In the genomic region with DNA sequence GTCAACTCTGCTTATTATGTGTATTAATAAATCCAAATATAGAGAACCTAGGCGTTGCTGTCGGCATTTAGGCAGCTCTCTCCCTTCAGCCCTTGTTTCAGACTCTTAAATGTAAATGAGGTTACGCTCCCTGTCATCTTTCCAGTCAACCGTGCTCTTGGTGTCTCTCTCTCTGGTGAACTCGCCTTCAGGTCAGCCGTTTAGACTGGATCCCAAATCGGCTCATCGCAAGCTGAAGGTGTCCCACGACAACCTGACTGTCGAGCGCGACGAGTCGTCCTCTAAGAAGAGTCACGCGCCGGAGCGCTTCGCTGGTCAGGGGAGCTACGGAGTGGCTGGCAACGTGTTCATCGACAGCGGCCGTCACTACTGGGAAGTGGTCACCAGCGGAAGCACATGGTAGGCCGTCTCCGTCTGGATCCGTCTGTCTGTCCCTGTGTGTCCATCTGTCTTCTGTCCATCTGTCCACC, we compare ENCODE assay signal across 8 mouse cellular contexts. TPM values are rescaled to one million over a fixed set of nuclear protein-coding genes. Genes with fewer than 3 reads are reported as not detected.
DNase-seq lines count a peak whose midpoint lies in the region; ATAC-seq and TF ChIP-seq lines count a peak whose summit lies in the region.
"Not testable (repeated sequence)": the region's sequence is repeated elsewhere in the genome, so short reads cannot be mapped to it uniquely, and the experiment has no call there.

No protein-coding gene starts in this region.

- peaks cover 47% of the 10 kb centered on the region for H3K36me3 ChIP-seq in forebrain, embryonic 15.5 days
- peaks cover 51% of the 10 kb centered on the region for H3K36me3 ChIP-seq in liver, embryonic 16.5 days (ENCODE audit: control insufficient read depth, insufficient read depth)
- H3K36me3 ChIP-seq in thymus, adult 2 months (ENCODE audit: control insufficient read depth, insufficient read depth, low read length): peaks cover 12% of the 10 kb centered on the region; the same call in 1 of the 2 replicates

- H3K4me3 ChIP-seq in forebrain, embryonic 15.5 days; thymus, adult 2 months (ENCODE audit: control insufficient read depth, insufficient read depth, low read length): not testable (repeated sequence)
- H3K4me3 ChIP-seq in liver, embryonic 16.5 days (ENCODE audit: low read depth, low read length): 0 out of 2 replicates have a peak overlapping the region, but pooled peaks have one; percentile 27

- H3K27me3 ChIP-seq in forebrain, embryonic 15.5 days; liver, embryonic 16.5 days (ENCODE audit: control insufficient read depth, insufficient read depth, low read depth, low read length); thymus, adult 2 months (ENCODE audit: control insufficient read depth, insufficient read depth, low read length): not testable (repeated sequence)

- peaks cover 44% of the 10 kb centered on the region for H3K9me3 ChIP-seq in forebrain, embryonic 15.5 days
- H3K9me3 ChIP-seq in liver, embryonic 16.5 days (replicated peaks; ENCODE audit: control insufficient read depth, low read length): peaks cover 44% of the 10 kb centered on the region

- not testable (repeated sequence) for TF ChIP-seq POLR2A in thymus, adult 2 months (IDR thresholded peaks at IDR 0.05; ENCODE audit: control insufficient read depth, extremely low read depth, insufficient read depth, low read length, poor library complexity)

- intact Hi-C loops in heart, postnatal 14 days (cut with DNase I): not testable (repeated sequence)

- not testable (repeated sequence) for H3K9ac ChIP-seq in forebrain, embryonic 15.5 days (replicated peaks); liver, embryonic 16.5 days (ENCODE audit: low read depth, low read length)

- not testable (repeated sequence) for TF ChIP-seq CTCF in thymus, adult 2 months (IDR thresholded peaks at IDR 0.05; ENCODE audit: borderline replicate concordance, control insufficient read depth, extremely low read depth, insufficient read depth, low read length, poor library complexity)

- peak; percentile 44 for DNase-seq in ES-CJ7 (ENCODE audit: low read depth, low spot score)
- peak; percentile 65 to 84 for DNase-seq in cerebellum, adult 18-20 months
- peak; percentile 46 to 51 for DNase-seq in heart, postnatal 14 days
- peak; percentile 62 to 66 for DNase-seq in kidney, postnatal 4 days
- peak; percentile 49 for DNase-seq in neural tube, embryonic 10.5 days (ENCODE audit: extremely low spot score, low spot score)
- peak; percentile 69 for DNase-seq in thymus, adult 2 months

- not testable (repeated sequence) for H3K27ac ChIP-seq in forebrain, embryonic 15.5 days (replicated peaks); liver, embryonic 16.5 days (ENCODE audit: low read length); thymus, adult 2 months (ENCODE audit: control insufficient read depth, insufficient read depth, low read length)

- H3K4me2 ChIP-seq in forebrain, embryonic 15.5 days (replicated peaks): not testable (repeated sequence)
- peak overlapping the region; percentile 8; the same call in 1 of the 2 replicates for H3K4me2 ChIP-seq in liver, embryonic 16.5 days (ENCODE audit: low read depth, low read length)

- peak; percentile 21 for ATAC-seq in forebrain, embryonic 15.5 days (replicated peaks)
- ATAC-seq in liver, embryonic 16.5 days (ENCODE audit: low read depth): not testable (repeated sequence)

- 86% methylated on average over 28 of the region's 28 CpGs for WGBS in forebrain, embryonic 15.5 days
- WGBS in liver, embryonic 16.5 days (ENCODE audit: insufficient replicate concordance): 80% methylated on average over 28 of the region's 28 CpGs
- WGBS in thymus, adult 2 months: 90% methylated on average over 28 of the region's 28 CpGs

- not testable (repeated sequence) for H3K4me1 ChIP-seq in forebrain, embryonic 15.5 days; liver, embryonic 16.5 days (ENCODE audit: control insufficient read depth, low read depth, low read length); thymus, adult 2 months (replicated peaks; ENCODE audit: control insufficient read depth, insufficient read depth, low read length)

RNA-seq across cellular contexts. Expression of a gene that starts 22.1 kb away (rescaled TPM):
- 189 and 242 TPM in 2 replicates for polyA plus RNA-seq in forebrain, embryonic 15.5 days (2015; fragmentation: Nextera tagmentation; extraction: Ambion mirVana)
- 10 to 100 TPM; 38.7 to 77.5 TPM for total RNA-seq in heart, postnatal 14 days (2021)
- polyA plus RNA-seq in liver, embryonic 16.5 days (2015; fragmentation: Nextera tagmentation; extraction: Ambion mirVana): 58.5 and 73.3 TPM in 2 replicates
- 1,607 and 1,995 TPM in 2 replicates for polyA plus RNA-seq in thymus, adult 2 months (2012; rRNA removed)
